Mouse (Mus musculus) cerebellum, adult 8-10 months (tissue): ENCODE measurements around the gene 4921517D22Rik.
A peak's percentile ranks its signal among the peaks of the same experiment; 100 is the strongest.
"Not testable (repeated sequence)": the region's sequence is repeated elsewhere in the genome, so short reads cannot be mapped to it uniquely, and the experiment has no call there.

Source experiments
- DNase-seq: peaks from one replicate; pipeline ENCODE4 v3.0.0; 2022

Gene 4921517D22Rik

GRCm38 (mm10) chr13:59694008-59694407, at the start of gene 4921517D22Rik:
Gene 4921517D22Rik, minus strand, starts transcription at chr13:59694108.
- no peak for DNase-seq

DNA sequence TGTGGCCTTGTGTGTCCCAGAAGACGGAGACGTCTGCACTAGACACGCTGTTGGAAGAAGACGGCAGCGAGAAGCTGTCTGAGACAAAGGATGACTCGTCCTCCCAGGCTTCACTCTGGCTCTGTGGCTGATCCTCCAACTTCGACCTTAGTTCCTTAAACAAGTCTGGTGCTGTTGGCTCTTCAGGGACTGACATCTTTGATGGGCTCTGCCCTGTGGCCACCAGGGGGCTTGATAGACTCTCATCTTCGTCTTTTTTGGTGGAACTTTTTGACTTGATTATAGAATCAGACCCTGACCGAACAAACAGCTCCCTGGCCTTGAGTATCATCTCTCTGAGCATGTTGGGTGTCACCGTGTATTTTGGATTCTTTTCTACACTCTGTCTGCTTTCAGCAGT, 47.8 kb upstream of the 4921517D22Rik start:
- DNase-seq: no peak

DNA sequence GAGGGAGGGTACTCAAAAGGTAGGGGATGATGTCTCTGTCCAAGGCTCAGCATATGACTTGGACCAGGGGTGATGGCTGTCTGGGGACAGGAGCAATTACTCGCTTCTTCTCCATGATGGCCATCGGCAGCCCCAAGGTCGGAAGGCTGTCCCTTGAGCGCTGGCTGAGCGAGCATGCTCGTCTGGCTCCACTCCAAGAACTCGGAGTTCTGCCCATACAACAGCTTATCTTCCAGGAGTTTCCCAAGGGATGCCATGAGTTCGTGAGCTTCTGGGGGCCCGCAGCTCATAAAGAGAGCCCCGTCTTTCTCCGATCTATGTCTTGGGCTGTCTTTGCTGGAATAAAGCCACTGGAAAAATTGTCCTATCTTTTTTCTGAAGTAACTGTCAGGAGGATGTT, 47.2 kb upstream of the 4921517D22Rik start:
- DNase-seq: no peak

DNA sequence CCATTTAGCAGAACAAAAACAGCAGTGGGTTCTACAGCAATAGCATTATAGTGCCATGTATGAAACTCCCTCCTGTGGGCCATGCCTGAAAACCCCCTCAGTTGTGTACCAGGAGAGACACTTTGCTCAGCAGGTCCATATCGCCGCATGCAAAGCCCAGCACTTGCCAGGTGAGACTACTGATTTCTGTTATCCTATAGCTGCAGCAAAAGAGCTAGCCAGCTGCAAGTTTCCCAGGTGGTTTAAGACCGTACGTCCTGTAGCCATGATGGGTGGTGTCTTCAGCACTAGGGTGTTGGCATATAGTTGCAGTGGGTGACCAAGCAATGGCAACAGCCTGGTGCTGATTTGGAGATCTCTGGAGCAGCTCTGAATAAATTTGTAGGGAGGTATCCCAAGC, 45.5 kb upstream of the 4921517D22Rik start:
- DNase-seq: no peak

DNA sequence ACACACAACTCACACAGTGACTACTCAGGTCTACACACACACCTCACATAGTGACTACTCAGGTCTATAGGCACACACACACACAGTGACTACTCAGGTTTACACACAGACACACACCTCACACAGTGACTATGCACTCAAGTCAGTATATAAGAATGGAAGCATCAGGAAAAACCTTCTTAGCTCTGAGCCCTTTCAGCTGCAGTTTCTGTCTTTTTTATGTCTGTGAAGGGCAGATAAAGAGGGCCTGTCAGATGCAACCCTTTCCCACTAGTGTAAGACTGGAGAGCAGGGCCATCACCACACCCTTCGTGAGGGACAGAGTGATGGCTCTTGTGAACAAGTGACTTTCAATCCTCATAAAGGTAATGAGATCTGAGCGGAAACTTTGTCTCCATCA, 44.5 kb upstream of the 4921517D22Rik start:
- no peak for DNase-seq

- no peak for DNase-seq
These were observed 41.3 kb upstream of the 4921517D22Rik start for GRCm38 (mm10) chr13:59735190-59735589.

DNA sequence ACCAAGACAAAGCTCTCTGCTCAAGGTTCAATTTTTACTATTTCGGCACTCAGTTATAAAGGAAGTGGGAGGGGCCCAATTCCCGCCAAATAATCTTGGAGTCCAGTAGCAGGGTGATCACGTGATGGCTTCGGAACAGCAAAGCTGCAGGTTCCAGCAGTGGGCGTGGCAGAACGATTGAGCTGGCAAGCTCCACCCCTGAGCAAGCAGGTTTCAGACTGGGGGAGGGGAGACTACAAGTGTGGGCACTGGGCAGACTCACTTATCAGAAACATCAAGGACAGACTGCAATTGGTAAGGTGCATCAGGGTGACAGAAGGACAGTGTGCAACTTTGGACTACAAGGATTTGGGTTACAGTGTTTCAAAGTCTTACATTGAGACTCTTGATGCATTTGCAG, 40.4 kb upstream of the 4921517D22Rik start:
- not testable (repeated sequence) for DNase-seq

DNA sequence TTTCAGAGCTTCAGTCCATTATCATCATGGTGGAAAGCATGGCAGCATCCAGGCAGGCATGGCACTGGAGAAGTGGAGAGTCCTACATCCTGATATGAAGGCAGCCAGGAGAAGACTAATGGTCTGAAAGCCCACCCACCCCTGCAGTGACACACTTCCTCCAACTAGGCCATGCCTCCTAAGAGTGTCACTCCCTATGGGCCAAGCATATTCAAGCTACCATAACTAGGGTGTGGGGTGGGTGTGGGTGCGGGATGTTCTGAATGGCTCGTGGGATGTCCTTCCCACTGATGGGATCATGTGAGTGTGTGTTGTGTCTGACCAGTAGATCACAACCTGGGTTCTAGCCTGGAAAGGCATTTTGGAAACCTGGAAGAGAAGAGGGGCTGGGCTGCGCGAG, 40.0 kb upstream of the 4921517D22Rik start:
- DNase-seq: no peak

DNA sequence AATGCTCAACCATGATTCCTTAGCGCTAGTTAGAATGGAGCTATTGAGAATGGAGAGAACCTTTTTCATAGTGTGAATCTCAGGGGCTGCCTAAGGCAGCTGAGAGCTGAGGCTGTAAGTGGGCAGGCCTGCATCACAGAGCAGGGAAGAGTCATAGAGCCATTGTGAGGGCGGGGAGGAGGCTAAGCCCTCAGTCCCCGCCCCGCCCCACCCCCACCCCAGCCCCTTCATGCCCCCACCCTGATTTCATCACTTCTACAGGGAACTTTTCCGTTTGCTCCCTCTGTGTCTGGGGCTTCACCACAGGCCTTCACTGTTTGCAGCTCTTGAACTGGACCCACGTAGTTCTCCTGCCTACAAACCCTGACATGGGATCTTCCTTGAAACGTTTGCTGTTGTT, 37.7 kb upstream of the 4921517D22Rik start, which contains the start of gene Spata31d1d:
TSS of gene Spata31d1d (minus strand) at position 101 of the 400 bp plus-strand sequence.
- DNase-seq: no peak

GRCm38 (mm10) chr13:59728378-59729093, 34.6 kb upstream of the 4921517D22Rik start:
- peak; percentile 84 for DNase-seq

- no peak for DNase-seq
These were observed 32.4 kb upstream of the 4921517D22Rik start for GRCm38 (mm10) chr13:59726139-59726867.

DNA sequence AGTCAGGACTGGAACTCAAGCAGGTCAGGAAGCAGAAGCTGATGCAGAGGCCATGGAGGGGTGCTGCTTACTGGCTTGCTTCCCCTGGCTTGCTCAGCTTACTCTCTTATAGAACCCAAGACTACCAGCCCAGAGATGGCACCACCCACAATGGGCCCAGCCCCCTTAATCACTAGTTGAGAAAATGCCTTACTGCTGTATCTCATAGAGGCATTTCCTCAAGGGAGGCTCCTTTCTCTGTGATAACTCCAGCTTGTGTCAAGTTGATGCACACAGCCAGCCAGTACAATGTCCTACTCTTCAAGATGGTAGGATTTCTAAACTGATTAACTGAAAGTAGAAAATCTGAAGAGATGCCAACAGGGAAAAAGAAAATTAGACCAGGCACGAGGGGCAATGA, 28.2 kb upstream of the 4921517D22Rik start:
- DNase-seq: not testable (repeated sequence)

DNA sequence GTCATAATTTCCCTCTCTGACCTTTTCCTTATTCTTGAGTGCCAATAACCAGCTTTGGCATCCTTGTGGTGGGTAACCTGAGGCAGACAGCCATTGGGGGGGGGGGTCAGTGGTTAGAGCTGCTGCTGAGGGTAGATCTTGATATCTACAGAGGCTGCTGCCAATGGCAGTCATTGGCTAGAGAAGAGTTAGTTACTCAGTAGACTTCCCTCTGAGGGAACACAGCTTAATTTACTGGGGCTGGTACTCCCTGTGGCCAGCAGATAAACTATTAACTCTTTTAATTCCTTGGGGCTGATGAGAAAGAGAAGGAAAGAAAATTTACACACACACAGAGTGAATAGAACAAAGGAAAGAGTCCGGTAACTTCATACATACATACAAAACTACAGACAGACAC, 25.6 kb upstream of the 4921517D22Rik start:
- no peak for DNase-seq

DNA sequence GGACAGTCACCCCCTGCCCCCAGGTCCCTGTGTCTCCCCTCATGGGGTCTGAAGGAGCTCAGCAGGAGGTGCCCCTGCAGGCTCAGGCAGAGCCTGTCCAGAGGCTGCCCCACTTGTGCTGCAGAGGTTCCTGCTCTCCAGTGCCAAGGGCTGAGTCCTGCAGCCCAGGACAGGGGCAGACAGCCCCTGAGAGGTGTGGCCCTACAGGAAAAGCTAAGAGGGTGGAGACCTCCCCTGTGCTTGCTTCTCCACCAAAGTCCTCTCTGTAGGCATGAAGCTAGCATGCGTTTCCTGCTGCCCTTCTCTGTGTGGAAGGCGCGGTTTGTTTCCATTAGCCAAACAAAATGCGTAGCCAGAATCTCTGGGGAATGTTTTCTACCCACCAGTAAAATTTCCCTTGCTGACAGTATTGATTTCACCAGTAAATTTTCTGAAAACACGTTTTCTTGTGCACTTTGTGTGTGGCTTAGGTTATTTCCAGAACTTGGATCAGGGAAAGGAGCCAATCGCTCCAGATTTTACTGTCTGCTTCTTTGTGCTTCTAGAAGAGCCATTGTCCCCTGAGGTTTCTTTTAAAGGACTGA, 25.0 kb upstream of the 4921517D22Rik start:
- not testable (repeated sequence) for DNase-seq

- no peak for DNase-seq
These were observed 19.8 kb upstream of the 4921517D22Rik start for GRCm38 (mm10) chr13:59713710-59714109.

- DNase-seq: not testable (repeated sequence)
These were observed 18.1 kb upstream of the 4921517D22Rik start, which contains the start of gene Spata31d1b for GRCm38 (mm10) chr13:59711984-59712383. Gene Spata31d1b, plus strand, starts transcription at chr13:59712284.

- DNase-seq: no peak
These were observed 16.3 kb upstream of the 4921517D22Rik start, which contains the start of gene Spata31d1a for GRCm38 (mm10) chr13:59710230-59710629. Gene Spata31d1a, minus strand, starts transcription at chr13:59710330.

- DNase-seq: no peak
These were observed 10.7 kb upstream of the 4921517D22Rik start for GRCm38 (mm10) chr13:59704562-59704961.

DNA sequence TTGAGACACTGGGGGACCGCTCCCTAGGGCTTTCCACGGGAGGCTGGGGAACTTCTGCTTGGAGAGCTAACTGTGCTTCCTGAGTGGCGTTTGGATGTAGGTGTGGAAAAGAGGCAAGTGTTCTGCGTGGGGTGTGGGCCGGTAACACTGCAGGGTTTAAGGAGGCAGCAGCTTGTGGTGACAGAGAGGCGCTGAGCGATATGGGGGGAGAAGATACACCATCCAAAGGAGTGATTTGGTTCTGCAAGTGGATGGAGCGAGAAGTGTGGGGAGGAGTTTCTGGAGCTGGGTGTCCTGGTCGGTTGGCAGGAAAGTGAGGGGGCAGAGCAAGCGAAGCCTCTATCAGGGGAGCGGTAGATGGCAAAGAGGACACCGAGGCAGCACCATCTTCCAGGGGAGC, 9.6 kb upstream of the 4921517D22Rik start:
- DNase-seq: no peak

GRCm38 (mm10) chr13:59700137-59700536, 6.2 kb upstream of the 4921517D22Rik start:
- not testable (repeated sequence) for DNase-seq

DNA sequence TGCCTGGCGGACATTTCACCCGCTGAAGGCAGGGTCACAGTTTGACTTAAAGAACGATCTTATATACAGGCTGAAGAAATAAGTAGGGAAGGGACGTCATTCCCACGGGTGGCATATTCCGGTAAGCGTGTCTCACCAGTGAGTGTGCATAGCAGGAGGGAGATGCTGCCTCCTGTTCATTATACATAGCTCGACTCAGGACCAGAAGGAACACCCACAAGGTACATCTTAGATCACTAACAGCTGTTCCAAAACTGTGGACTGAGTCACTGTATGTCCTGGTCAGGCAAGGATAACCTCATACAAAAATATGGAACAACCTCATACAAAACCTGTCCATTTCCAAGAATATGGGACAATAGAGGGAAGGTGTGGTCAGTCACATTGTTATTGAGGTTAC, 5.2 kb upstream of the 4921517D22Rik start:
- DNase-seq: no peak

GRCm38 (mm10) chr13:59695781-59696180, 1.9 kb upstream of the 4921517D22Rik start:
- no peak for DNase-seq

GRCm38 (mm10) chr13:59691478-59691877, 2.4 kb downstream of the 4921517D22Rik start:
- no peak for DNase-seq

DNA sequence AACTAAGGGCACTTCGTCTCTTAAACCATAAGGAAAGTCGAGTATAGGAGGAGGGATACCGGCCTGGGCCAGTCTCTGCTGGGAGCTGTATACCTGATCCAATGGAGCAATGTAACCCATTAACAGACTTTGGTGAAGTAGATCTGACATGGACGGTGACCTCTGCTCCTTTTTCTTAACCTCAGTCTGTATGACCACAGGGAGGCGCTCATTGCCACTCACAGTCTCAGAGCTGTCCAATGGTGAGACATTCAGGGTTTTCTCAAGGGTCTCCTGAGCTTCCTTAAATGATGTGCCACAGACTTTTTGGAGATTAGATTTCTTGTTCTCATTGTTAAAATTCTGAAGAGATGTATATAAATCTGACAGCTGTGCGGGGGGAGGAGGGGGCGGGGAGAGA, 3.3 kb downstream of the 4921517D22Rik start:
- no peak for DNase-seq
